Mouse (Mus musculus) c-Kit-positive CD71-negative TER-119-negative erythroid progenitor cells, embryonic 14.5 days (primary cell): ENCODE results near the gene Nkrf.

ENCODE experiments used
- DNase-seq: peaks from one replicate; pipeline ENCODE4 v3.0.0-alpha.2; 2013; ENCODE audit warnings: low read depth

Gene Nkrf

GRCm38 (mm10) chrX:36852631-36853030 lies 50.1 kb downstream of the Nkrf start:
- no peak for DNase-seq

GRCm38 (mm10) chrX:36847152-36847551 lies 55.5 kb downstream of the Nkrf start:
- no peak for DNase-seq

- no peak for DNase-seq
These were observed 59.2 kb downstream of the Nkrf start for GRCm38 (mm10) chrX:36843346-36843990.

- no peak for DNase-seq
These were observed 61.0 kb downstream of the Nkrf start for GRCm38 (mm10) chrX:36841698-36842097.

GRCm38 (mm10) chrX:36839391-36839790 lies 63.3 kb downstream of the Nkrf start:
- DNase-seq = no peak
